Mouse (Mus musculus): ENCODE measurements around the gene Itpkc. TPM values are rescaled to one million over a fixed set of nuclear protein-coding genes. Genes with fewer than 3 reads are reported as not detected.

The Itpkc gene
- polyA plus RNA-seq, 1 experiment = 12.4 TPM

GRCm38 (mm10) chr7:27160921-27161320 is 67.5 kb downstream of the Itpkc start:
- WGBS = 56% methylated on average over 3 of the region's 3 CpGs
- Histone ChIP-seq H3K27me3 (ENCODE audit: control insufficient read depth, insufficient read depth, low read length) (no peaks in the 10 kb centered on the region), H3K4me1 (ENCODE audit: control insufficient read depth, insufficient read depth, low read length) (peaks cover 46% of the 10 kb centered on the region), H3K4me3 (replicated peaks; ENCODE audit: insufficient read depth, low read depth, low read length) (no peak overlapping the region), H3K27ac (ENCODE audit: insufficient read depth, low read length) (no peak overlapping the region)
- peak in 1 of 2 experiments; percentile 6 for DNase-seq
- no peak for TF ChIP-seq POLR2A (IDR thresholded peaks at IDR 0.05; ENCODE audit: borderline replicate concordance, insufficient read depth, low read length)
- no peak for TF ChIP-seq CTCF (IDR thresholded peaks at IDR 0.05; ENCODE audit: borderline replicate concordance, insufficient read depth, low read depth, low read length)

DNA sequence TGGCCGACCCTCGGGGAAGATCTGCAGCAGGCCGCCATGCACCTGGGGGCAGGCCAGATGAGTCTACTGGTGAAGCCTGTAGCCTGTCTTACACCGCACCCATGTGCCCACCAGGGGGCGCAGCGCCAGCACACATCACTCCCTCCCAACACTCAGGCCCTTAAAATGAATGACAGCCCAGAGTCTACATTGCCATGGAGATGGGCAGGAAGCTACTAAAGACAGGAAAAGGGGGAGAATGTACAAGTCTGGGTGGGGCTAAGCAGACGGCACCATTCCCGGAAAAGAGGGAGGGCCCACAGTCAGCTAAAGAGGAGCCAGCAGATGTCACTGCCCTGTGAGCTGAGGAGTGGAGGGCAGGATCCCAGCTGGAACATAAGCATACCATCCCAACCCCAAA is 68.6 kb downstream of the Itpkc start:
- no peaks in the 10 kb centered on the region for H3K27me3 ChIP-seq (ENCODE audit: control insufficient read depth, insufficient read depth, low read length)
- WGBS = 2% methylated on average over 8 of the region's 8 CpGs
- H3K27ac ChIP-seq (ENCODE audit: insufficient read depth, low read length) = no peak overlapping the region
- H3K4me1 ChIP-seq (ENCODE audit: control insufficient read depth, insufficient read depth, low read length) = peaks cover 43% of the 10 kb centered on the region
- TF ChIP-seq POLR2A (IDR thresholded peaks at IDR 0.05; ENCODE audit: borderline replicate concordance, insufficient read depth, low read length) (no peak), CTCF (IDR thresholded peaks at IDR 0.05; ENCODE audit: borderline replicate concordance, insufficient read depth, low read depth, low read length) (peak; percentile 92)
- no peak overlapping the region for H3K4me3 ChIP-seq (replicated peaks; ENCODE audit: insufficient read depth, low read depth, low read length)
- peak; percentile 83 to 86 for DNase-seq

- no peaks in the 10 kb centered on the region for H3K27me3 ChIP-seq (ENCODE audit: control insufficient read depth, insufficient read depth, low read length)
- peak in 1 of 2 experiments; percentile 19 for DNase-seq
- no peak overlapping the region for H3K27ac ChIP-seq (ENCODE audit: insufficient read depth, low read length)
- H3K4me1 ChIP-seq (ENCODE audit: control insufficient read depth, insufficient read depth, low read length) = peaks cover 37% of the 10 kb centered on the region
- no peak overlapping the region for H3K4me3 ChIP-seq (replicated peaks; ENCODE audit: insufficient read depth, low read depth, low read length)
- TF ChIP-seq POLR2A (IDR thresholded peaks at IDR 0.05; ENCODE audit: borderline replicate concordance, insufficient read depth, low read length) = no peak
- TF ChIP-seq CTCF (IDR thresholded peaks at IDR 0.05; ENCODE audit: borderline replicate concordance, insufficient read depth, low read depth, low read length) = no peak
- 90% methylated on average over 6 of the region's 6 CpGs for WGBS
Observed at GRCm38 (mm10) chr7:27159256-27159655, 69.2 kb downstream of the Itpkc start.

- WGBS = 82% methylated on average over 9 of the region's 9 CpGs
- TF ChIP-seq POLR2A (IDR thresholded peaks at IDR 0.05; ENCODE audit: borderline replicate concordance, insufficient read depth, low read length) = no peak
- Histone ChIP-seq H3K27me3 (ENCODE audit: control insufficient read depth, insufficient read depth, low read length) (no peaks in the 10 kb centered on the region), H3K4me3 (replicated peaks; ENCODE audit: insufficient read depth, low read depth, low read length) (no peak overlapping the region), H3K4me1 (ENCODE audit: control insufficient read depth, insufficient read depth, low read length) (peaks cover 30% of the 10 kb centered on the region), H3K27ac (ENCODE audit: insufficient read depth, low read length) (no peak overlapping the region)
- DNase-seq = peak in 1 of 2 experiments; percentile 12
Observed at GRCm38 (mm10) chr7:27158171-27158570, 70.3 kb downstream of the Itpkc start.

Other genes with a start within 250 kb of the Itpkc start
- not detected in 2 replicates for gene Cyp2a12, start 199.6 kb downstream of the Itpkc start, polyA plus RNA-seq (2012; rRNA removed)
- 0.10 and 0.73 TPM in 2 replicates for gene Cyp2f2, start 108.8 kb downstream of the Itpkc start, polyA plus RNA-seq (2012; rRNA removed)
- not detected in 2 replicates for gene Cyp2t4, start 74.9 kb downstream of the Itpkc start, polyA plus RNA-seq (2012; rRNA removed)
- gene Egln2, start 61.9 kb downstream of the Itpkc start, polyA plus RNA-seq (2012; rRNA removed) = 115 and 120 TPM in 2 replicates
- 175 and 176 TPM in 2 replicates for gene Rab4b, start 49.8 kb downstream of the Itpkc start, polyA plus RNA-seq (2012; rRNA removed)
- gene Gm21983, start 47.6 kb downstream of the Itpkc start, polyA plus RNA-seq (2012; rRNA removed) = not detected in 2 replicates
- gene Mia, start 47.5 kb downstream of the Itpkc start, polyA plus RNA-seq (2012; rRNA removed) = 11.2 and 16.9 TPM in 2 replicates
- 17.9 and 18.8 TPM in 2 replicates for gene BC024978, start 32.9 kb downstream of the Itpkc start, polyA plus RNA-seq (2012; rRNA removed)
- gene Snrpa, start 32.4 kb downstream of the Itpkc start, polyA plus RNA-seq (2012; rRNA removed) = 158 and 173 TPM in 2 replicates
- gene Coq8b, start 4.4 kb upstream of the Itpkc start, polyA plus RNA-seq (2012; rRNA removed) = 20.8 and 23.9 TPM in 2 replicates
- 56.7 and 64.1 TPM in 2 replicates for gene Numbl, start 29.8 kb upstream of the Itpkc start, polyA plus RNA-seq (2012; rRNA removed)
- 26.9 and 28.2 TPM in 2 replicates for gene Ltbp4, start 109.0 kb upstream of the Itpkc start, polyA plus RNA-seq (2012; rRNA removed)
- 41.6 and 43.7 TPM in 2 replicates for gene Shkbp1, start 127.4 kb upstream of the Itpkc start, polyA plus RNA-seq (2012; rRNA removed)
- 0.38 TPM in 1 of 2 replicates, not detected in the other for gene Gm20479, start 128.8 kb upstream of the Itpkc start, polyA plus RNA-seq (2012; rRNA removed)
- 171 and 177 TPM in 2 replicates for gene Sptbn4, start 219.0 kb upstream of the Itpkc start, polyA plus RNA-seq (2012; rRNA removed)
- 24.2 and 25.2 TPM in 2 replicates for gene Blvrb, start 219.3 kb upstream of the Itpkc start, polyA plus RNA-seq (2012; rRNA removed)
- 8.1 and 8.9 TPM in 2 replicates for gene Sertad3, start 245.1 kb upstream of the Itpkc start, polyA plus RNA-seq (2012; rRNA removed)